Mouse (Mus musculus): Measurements from ENCODE around the gene Slc24a4.
"Not testable (repeated sequence)": the region's sequence is repeated elsewhere in the genome, so short reads cannot be mapped to it uniquely, and the experiment has no call there.

Slc24a4 gene

GRCm38 (mm10) chr12:102250316-102250715 lies 121.8 kb downstream of the Slc24a4 start:
- no peak for DNase-seq (ENCODE audit: low read depth, low spot score)

GRCm38 (mm10) chr12:102251070-102251469 lies 122.5 kb downstream of the Slc24a4 start:
- DNase-seq (ENCODE audit: low read depth, low spot score), result no peak

- no peak for DNase-seq (ENCODE audit: low read depth, low spot score)
Observed at GRCm38 (mm10) chr12:102251985-102252384, 123.5 kb downstream of the Slc24a4 start.

- no peak for DNase-seq (ENCODE audit: low read depth, low spot score)
Observed at GRCm38 (mm10) chr12:102252525-102252924, 124.0 kb downstream of the Slc24a4 start.

GRCm38 (mm10) chr12:102255012-102255411 lies 126.5 kb downstream of the Slc24a4 start:
- no peak for DNase-seq (ENCODE audit: low read depth, low spot score)

- DNase-seq (ENCODE audit: low read depth, low spot score), result no peak
Observed at GRCm38 (mm10) chr12:102258522-102259112, 130.1 kb downstream of the Slc24a4 start.

GRCm38 (mm10) chr12:102261933-102262396 lies 133.4 kb downstream of the Slc24a4 start:
- DNase-seq (ENCODE audit: low read depth, low spot score), result no peak

GRCm38 (mm10) chr12:102262809-102263208 lies 134.3 kb downstream of the Slc24a4 start:
- no peak for DNase-seq (ENCODE audit: low read depth, low spot score)

- no peak for DNase-seq (ENCODE audit: low read depth, low spot score)
Observed at GRCm38 (mm10) chr12:102263249-102263648, 134.7 kb downstream of the Slc24a4 start.

- no peak for DNase-seq (ENCODE audit: low read depth, low spot score)
Observed at GRCm38 (mm10) chr12:102266433-102266832, 137.9 kb downstream of the Slc24a4 start.

GRCm38 (mm10) chr12:102269144-102269543 lies 140.6 kb downstream of the Slc24a4 start:
- no peak for DNase-seq (ENCODE audit: low read depth, low spot score)

- no peak for DNase-seq (ENCODE audit: low read depth, low spot score)
Observed at GRCm38 (mm10) chr12:102270776-102271405, 142.4 kb downstream of the Slc24a4 start.

GRCm38 (mm10) chr12:102271447-102271846 lies 142.9 kb downstream of the Slc24a4 start:
- no peak for DNase-seq (ENCODE audit: low read depth, low spot score)

GRCm38 (mm10) chr12:102275833-102276443 lies 147.4 kb downstream of the Slc24a4 start:
- no peak for DNase-seq (ENCODE audit: low read depth, low spot score)

- DNase-seq (ENCODE audit: low read depth, low spot score), result not testable (repeated sequence)
Observed at GRCm38 (mm10) chr12:102280290-102280689, 151.8 kb downstream of the Slc24a4 start.

GRCm38 (mm10) chr12:102280867-102281503 lies 152.5 kb downstream of the Slc24a4 start:
- DNase-seq (ENCODE audit: low read depth, low spot score), result no peak

GRCm38 (mm10) chr12:102282126-102282525 lies 153.6 kb downstream of the Slc24a4 start:
- no peak for DNase-seq (ENCODE audit: low read depth, low spot score)

- DNase-seq (ENCODE audit: low read depth, low spot score), result no peak
Observed at GRCm38 (mm10) chr12:102282763-102283482, 154.4 kb downstream of the Slc24a4 start, which contains the start of gene Rin3. Gene Rin3 (plus strand): TSS chr12:102283048.

GRCm38 (mm10) chr12:102283483-102284266 lies 155.1 kb downstream of the Slc24a4 start:
- DNase-seq (ENCODE audit: low read depth, low spot score), result no peak

- no peak for DNase-seq (ENCODE audit: low read depth, low spot score)
Observed at GRCm38 (mm10) chr12:102284267-102284610, 155.7 kb downstream of the Slc24a4 start.

- DNase-seq (ENCODE audit: low read depth, low spot score), result no peak
Observed at GRCm38 (mm10) chr12:102284618-102285159, 156.2 kb downstream of the Slc24a4 start.

Data from embryo, embryonic 11.5 days (tissue).